Mouse (Mus musculus): ENCODE results near the gene Tpo. TPM values are rescaled to one million over a fixed set of nuclear protein-coding genes. Genes with fewer than 3 reads are reported as not detected.

Tpo gene
- not detected in 2 replicates for polyA plus RNA-seq (2014; fragmentation: Nextera tagmentation; extraction: Ambion mirVana)

DNA sequence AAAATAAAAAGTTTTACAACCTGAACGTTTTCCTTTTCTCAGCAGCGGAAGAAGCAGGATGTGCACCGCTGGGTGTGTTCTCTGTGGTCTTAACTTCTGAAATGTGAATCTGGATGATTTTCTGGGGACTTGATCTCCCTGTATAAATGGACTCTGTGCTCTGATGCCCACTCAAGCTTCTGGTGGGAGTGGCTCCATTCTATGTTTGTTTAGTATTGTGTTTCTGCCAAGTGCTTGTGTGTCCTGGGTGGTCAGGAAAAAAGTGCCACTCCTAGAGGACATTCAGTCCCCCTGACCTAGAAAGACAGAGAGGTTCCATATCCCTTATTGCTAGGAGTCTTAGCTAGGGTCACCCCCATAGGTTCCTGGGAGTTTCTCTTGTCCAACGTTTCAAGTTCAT lies at the start of gene Tpo:
TSS of gene Tpo (minus strand) at position 101 of the 400 bp plus-strand sequence.
- no peak within 1 kb of the TSS for H3K4me2 ChIP-seq (ENCODE audit: low read depth, severe bottlenecking)
- H3K36me3 ChIP-seq (ENCODE audit: control insufficient read depth, insufficient read depth, low read length), result no peaks in the 10 kb centered on the region
- no peaks in the 10 kb centered on the region for H3K27me3 ChIP-seq (ENCODE audit: control insufficient read depth, insufficient read depth, low read length)
- no peaks in the 10 kb centered on the region for H3K9me3 ChIP-seq (ENCODE audit: control insufficient read depth, low read length)
- no peaks in the 10 kb centered on the region for H3K4me1 ChIP-seq (ENCODE audit: control insufficient read depth, insufficient read depth, low read length)
- ATAC-seq (ENCODE audit: insufficient number of reproducible peaks, low FRiP score, low TSS enrichment, low read depth), result no peak
- H3K9ac ChIP-seq (ENCODE audit: low read length), result no peak within 1 kb of the TSS
- H3K27ac ChIP-seq (replicated peaks; ENCODE audit: low read depth, low read length), result no peak within 1 kb of the TSS
- WGBS, result 84% methylated on average over 4 of the region's 4 CpGs
- H3K4me3 ChIP-seq (ENCODE audit: low read depth, low read length), result no peak within 1 kb of the TSS
- no peak for DNase-seq (ENCODE audit: low spot score)

- Histone ChIP-seq H3K27me3 (ENCODE audit: control insufficient read depth, insufficient read depth, low read length) (no peaks in the 10 kb centered on the region), H3K36me3 (ENCODE audit: control insufficient read depth, insufficient read depth, low read length) (no peaks in the 10 kb centered on the region), H3K27ac (replicated peaks; ENCODE audit: low read depth, low read length) (no peak overlapping the region), H3K4me2 (ENCODE audit: low read depth, severe bottlenecking) (no peak overlapping the region), H3K4me3 (ENCODE audit: low read depth, low read length) (no peak overlapping the region), H3K9ac (ENCODE audit: low read length) (no peak overlapping the region), H3K9me3 (ENCODE audit: control insufficient read depth, low read length) (no peaks in the 10 kb centered on the region), H3K4me1 (ENCODE audit: control insufficient read depth, insufficient read depth, low read length) (no peaks in the 10 kb centered on the region)
- ATAC-seq (ENCODE audit: insufficient number of reproducible peaks, low FRiP score, low TSS enrichment, low read depth), result no peak
- 79% methylated on average over 3 of the region's 3 CpGs for WGBS
- DNase-seq (ENCODE audit: low spot score), result no peak
Measured at GRCm38 (mm10) chr12:30181721-30182120, 49.3 kb upstream of the Tpo start.

GRCm38 (mm10) chr12:30179623-30180022 lies 47.2 kb upstream of the Tpo start:
- Histone ChIP-seq H3K36me3 (ENCODE audit: control insufficient read depth, insufficient read depth, low read length) (no peaks in the 10 kb centered on the region), H3K27ac (replicated peaks; ENCODE audit: low read depth, low read length) (no peak overlapping the region), H3K4me3 (ENCODE audit: low read depth, low read length) (no peak overlapping the region), H3K4me1 (ENCODE audit: control insufficient read depth, insufficient read depth, low read length) (no peaks in the 10 kb centered on the region), H3K9ac (ENCODE audit: low read length) (no peak overlapping the region), H3K27me3 (ENCODE audit: control insufficient read depth, insufficient read depth, low read length) (no peaks in the 10 kb centered on the region), H3K9me3 (ENCODE audit: control insufficient read depth, low read length) (no peaks in the 10 kb centered on the region), H3K4me2 (ENCODE audit: low read depth, severe bottlenecking) (no peak overlapping the region)
- WGBS, result 93% methylated on average over 1 of the region's 1 CpGs
- DNase-seq (ENCODE audit: low spot score) (no peak), ATAC-seq (ENCODE audit: insufficient number of reproducible peaks, low FRiP score, low TSS enrichment, low read depth) (no peak)

DNA sequence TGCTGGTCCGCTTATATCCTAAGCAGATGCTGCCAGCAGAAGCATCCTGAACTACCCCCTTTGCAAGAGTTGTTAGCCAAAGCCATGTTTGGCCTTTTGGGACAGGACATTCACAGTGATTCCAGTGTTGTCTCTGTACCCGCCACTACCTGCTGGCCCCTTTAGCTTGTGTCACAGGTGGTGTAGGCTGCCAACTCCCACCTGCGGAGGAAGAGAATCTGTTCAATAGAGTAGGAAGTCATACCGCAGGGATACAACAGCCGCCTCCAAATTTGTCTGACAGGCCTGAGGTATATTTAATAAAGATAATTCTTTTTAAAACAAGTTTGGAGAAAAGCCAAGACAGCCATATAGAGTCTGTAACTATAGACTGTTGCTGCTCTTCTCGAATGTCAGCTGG lies 45.5 kb upstream of the Tpo start:
- WGBS, result 88% methylated on average over 6 of the region's 6 CpGs
- no peak for DNase-seq (ENCODE audit: low spot score)
- no peak overlapping the region for H3K27ac ChIP-seq (replicated peaks; ENCODE audit: low read depth, low read length)

DNA sequence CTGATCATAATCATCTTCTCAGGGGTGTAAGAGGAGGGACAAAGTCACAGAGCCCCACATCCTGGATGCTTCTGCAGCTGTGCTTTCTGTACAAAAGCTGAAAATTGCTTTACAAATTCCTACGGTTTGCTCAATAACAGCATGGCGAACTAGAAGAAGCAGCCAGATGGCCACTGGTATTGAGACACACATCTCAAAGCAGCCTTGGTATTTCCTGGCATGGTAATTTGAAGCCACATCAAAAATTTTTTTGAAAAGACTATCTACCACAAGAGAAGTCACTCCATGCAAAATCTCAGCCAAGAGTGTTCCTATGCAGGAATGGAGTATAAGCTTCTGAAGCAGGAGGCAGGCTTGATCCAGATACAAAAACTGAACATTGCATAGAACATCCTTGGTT lies 45.1 kb upstream of the Tpo start:
- Histone ChIP-seq H3K4me2 (ENCODE audit: low read depth, severe bottlenecking) (no peak overlapping the region), H3K4me3 (ENCODE audit: low read depth, low read length) (no peak overlapping the region), H3K27ac (replicated peaks; ENCODE audit: low read depth, low read length) (no peak overlapping the region), H3K9ac (ENCODE audit: low read length) (no peak overlapping the region), H3K36me3 (ENCODE audit: control insufficient read depth, insufficient read depth, low read length) (no peaks in the 10 kb centered on the region), H3K27me3 (ENCODE audit: control insufficient read depth, insufficient read depth, low read length) (no peaks in the 10 kb centered on the region), H3K9me3 (ENCODE audit: control insufficient read depth, low read length) (no peaks in the 10 kb centered on the region), H3K4me1 (ENCODE audit: control insufficient read depth, insufficient read depth, low read length) (no peaks in the 10 kb centered on the region)
- DNase-seq (ENCODE audit: low spot score), result no peak
- WGBS, result 90% methylated on average over 2 of the region's 2 CpGs
- no peak for ATAC-seq (ENCODE audit: insufficient number of reproducible peaks, low FRiP score, low TSS enrichment, low read depth)

More for the DNA sequence above, 45.5 kb upstream of the Tpo start:
- Histone ChIP-seq H3K36me3 (ENCODE audit: control insufficient read depth, insufficient read depth, low read length) (no peaks in the 10 kb centered on the region), H3K4me2 (ENCODE audit: low read depth, severe bottlenecking) (no peak overlapping the region), H3K9me3 (ENCODE audit: control insufficient read depth, low read length) (no peaks in the 10 kb centered on the region), H3K27me3 (ENCODE audit: control insufficient read depth, insufficient read depth, low read length) (no peaks in the 10 kb centered on the region), H3K4me1 (ENCODE audit: control insufficient read depth, insufficient read depth, low read length) (no peaks in the 10 kb centered on the region), H3K9ac (ENCODE audit: low read length) (no peak overlapping the region), H3K4me3 (ENCODE audit: low read depth, low read length) (no peak overlapping the region)
- no peak for ATAC-seq (ENCODE audit: insufficient number of reproducible peaks, low FRiP score, low TSS enrichment, low read depth)

DNA sequence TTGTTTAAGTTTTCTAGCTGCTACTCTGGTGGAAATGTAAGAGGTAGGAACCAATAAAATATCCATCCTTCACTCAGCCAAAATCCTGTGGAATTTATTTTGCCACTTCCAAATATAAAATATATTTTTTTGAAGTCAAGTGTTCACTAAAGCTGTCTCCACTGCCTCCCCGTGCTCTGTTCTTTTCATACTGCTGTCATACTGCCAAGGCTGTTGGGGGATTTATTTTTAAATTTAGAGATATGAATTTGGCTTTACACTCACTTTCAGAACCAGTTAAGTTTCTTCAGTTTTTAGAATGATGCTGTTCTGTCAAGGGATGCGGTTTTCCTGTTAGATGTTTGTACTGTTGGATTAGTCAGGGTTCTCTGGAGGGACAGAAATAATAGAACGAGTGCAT lies 36.1 kb upstream of the Tpo start:
- H3K27ac ChIP-seq (replicated peaks; ENCODE audit: low read depth, low read length), result no peak overlapping the region
- H3K9ac ChIP-seq (ENCODE audit: low read length), result no peak overlapping the region
- no peaks in the 10 kb centered on the region for H3K36me3 ChIP-seq (ENCODE audit: control insufficient read depth, insufficient read depth, low read length)
- no peak for ATAC-seq (ENCODE audit: insufficient number of reproducible peaks, low FRiP score, low TSS enrichment, low read depth)
- H3K27me3 ChIP-seq (ENCODE audit: control insufficient read depth, insufficient read depth, low read length), result no peaks in the 10 kb centered on the region
- no peaks in the 10 kb centered on the region for H3K9me3 ChIP-seq (ENCODE audit: control insufficient read depth, low read length)
- H3K4me1 ChIP-seq (ENCODE audit: control insufficient read depth, insufficient read depth, low read length), result no peaks in the 10 kb centered on the region
- no peak overlapping the region for H3K4me2 ChIP-seq (ENCODE audit: low read depth, severe bottlenecking)
- WGBS, result 89% methylated on average over 3 of the region's 3 CpGs
- DNase-seq (ENCODE audit: low spot score), result no peak
- no peak overlapping the region for H3K4me3 ChIP-seq (ENCODE audit: low read depth, low read length)

DNA sequence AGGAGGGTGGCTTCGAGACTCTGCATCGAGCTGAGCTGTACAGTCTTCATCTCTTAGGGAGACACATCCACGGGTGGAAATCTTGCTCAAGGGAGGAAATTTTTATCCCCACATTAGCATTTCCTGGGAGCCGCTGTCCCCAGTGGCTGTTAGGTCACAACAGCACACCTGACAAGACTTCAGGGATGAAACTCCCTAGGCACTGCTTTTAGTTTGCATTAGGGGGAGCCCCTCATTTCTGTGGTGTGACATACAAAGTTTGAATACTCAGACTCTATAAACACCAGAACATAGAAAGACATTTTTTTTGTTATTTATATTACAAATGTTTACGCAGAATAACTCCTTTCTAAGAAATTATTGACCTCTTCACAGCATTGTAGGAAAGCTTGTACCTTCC lies 32.1 kb upstream of the Tpo start:
- H3K4me3 ChIP-seq (ENCODE audit: low read depth, low read length), result no peak overlapping the region
- ATAC-seq (ENCODE audit: insufficient number of reproducible peaks, low FRiP score, low TSS enrichment, low read depth) (no peak), DNase-seq (ENCODE audit: low spot score) (no peak)

GRCm38 (mm10) chr12:30164005-30164404 lies 31.6 kb upstream of the Tpo start:
- Histone ChIP-seq H3K4me3 (ENCODE audit: low read depth, low read length) (no peak overlapping the region), H3K27ac (replicated peaks; ENCODE audit: low read depth, low read length) (no peak overlapping the region), H3K27me3 (ENCODE audit: control insufficient read depth, insufficient read depth, low read length) (no peaks in the 10 kb centered on the region), H3K4me2 (ENCODE audit: low read depth, severe bottlenecking) (no peak overlapping the region), H3K9me3 (ENCODE audit: control insufficient read depth, low read length) (no peaks in the 10 kb centered on the region), H3K9ac (ENCODE audit: low read length) (no peak overlapping the region), H3K36me3 (ENCODE audit: control insufficient read depth, insufficient read depth, low read length) (no peaks in the 10 kb centered on the region), H3K4me1 (ENCODE audit: control insufficient read depth, insufficient read depth, low read length) (no peaks in the 10 kb centered on the region)
- ATAC-seq (ENCODE audit: insufficient number of reproducible peaks, low FRiP score, low TSS enrichment, low read depth) (no peak), DNase-seq (ENCODE audit: low spot score) (no peak)
- 90% methylated on average over 6 of the region's 6 CpGs for WGBS

More for the DNA sequence above, 32.1 kb upstream of the Tpo start:
- Histone ChIP-seq H3K4me1 (ENCODE audit: control insufficient read depth, insufficient read depth, low read length) (no peaks in the 10 kb centered on the region), H3K36me3 (ENCODE audit: control insufficient read depth, insufficient read depth, low read length) (no peaks in the 10 kb centered on the region), H3K27ac (replicated peaks; ENCODE audit: low read depth, low read length) (no peak overlapping the region), H3K4me2 (ENCODE audit: low read depth, severe bottlenecking) (no peak overlapping the region), H3K9me3 (ENCODE audit: control insufficient read depth, low read length) (no peaks in the 10 kb centered on the region), H3K9ac (ENCODE audit: low read length) (no peak overlapping the region), H3K27me3 (ENCODE audit: control insufficient read depth, insufficient read depth, low read length) (no peaks in the 10 kb centered on the region)
- 90% methylated on average over 5 of the region's 5 CpGs for WGBS

GRCm38 (mm10) chr12:30161731-30162406 lies 29.4 kb upstream of the Tpo start:
- 80% methylated on average over 5 of the region's 5 CpGs for WGBS
- Histone ChIP-seq H3K4me3 (ENCODE audit: low read depth, low read length) (no peak overlapping the region), H3K27ac (replicated peaks; ENCODE audit: low read depth, low read length) (no peak overlapping the region), H3K4me2 (ENCODE audit: low read depth, severe bottlenecking) (no peak overlapping the region), H3K4me1 (ENCODE audit: control insufficient read depth, insufficient read depth, low read length) (no peaks in the 10 kb centered on the region), H3K36me3 (ENCODE audit: control insufficient read depth, insufficient read depth, low read length) (no peaks in the 10 kb centered on the region), H3K27me3 (ENCODE audit: control insufficient read depth, insufficient read depth, low read length) (no peaks in the 10 kb centered on the region), H3K9ac (ENCODE audit: low read length) (no peak overlapping the region), H3K9me3 (ENCODE audit: control insufficient read depth, low read length) (no peaks in the 10 kb centered on the region)
- no peak for DNase-seq (ENCODE audit: low spot score)
- no peak for ATAC-seq (ENCODE audit: insufficient number of reproducible peaks, low FRiP score, low TSS enrichment, low read depth)
